20 mouse cellular contexts compared by ENCODE assay signal in the genomic region with DNA sequence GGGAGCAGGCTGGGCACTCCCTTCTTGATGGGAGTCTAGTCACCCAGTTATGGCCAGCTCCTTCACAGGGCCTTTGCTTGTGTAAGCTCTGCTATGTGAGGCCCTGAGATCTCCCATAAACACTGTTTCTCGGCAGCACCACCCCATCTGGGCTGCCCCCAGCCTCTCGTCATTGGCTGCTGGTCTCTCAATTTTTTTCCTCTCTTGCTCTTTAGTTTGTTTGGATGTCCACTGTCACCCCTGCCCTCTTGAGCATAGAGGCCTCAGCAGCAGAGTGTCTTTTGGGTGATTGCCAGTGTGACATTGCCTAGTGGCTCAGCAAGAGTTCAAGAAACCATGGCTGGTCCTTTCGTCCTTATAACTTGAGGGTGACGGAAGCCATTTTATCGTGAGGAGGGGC.
A peak's percentile ranks its signal among the peaks of the same experiment; 100 is the strongest.
DNase-seq lines count a peak whose midpoint lies in the region; ATAC-seq and TF ChIP-seq lines count a peak whose summit lies in the region.
"Had no signal": no experiment of that assay in that cellular context is flagged by ENCODE, and none has a peak within 500 bp of the region (broad histone marks: within the 10 kb centered on the region; RNA-seq: fewer than 3 reads in every experiment).

No protein-coding gene starts in this region.

- H3K9ac ChIP-seq in lung, embryonic 15.5 days, result no peak overlapping the region
- H3K9ac ChIP-seq: embryonic facial prominence, embryonic 15.5 days; hindbrain, embryonic 13.5 days; liver, embryonic 13.5 days; midbrain, embryonic 13.5 days; neural tube, embryonic 13.5 days had no signal

- ATAC-seq in lung, embryonic 15.5 days (ENCODE audit: borderline replicate concordance, extremely low read depth, low FRiP score, low TSS enrichment), result peak; percentile 50
- ATAC-seq: midbrain, embryonic 13.5 days had no signal

- no peak overlapping the region for H3K4me3 ChIP-seq in kidney, adult 2 months (ENCODE audit: insufficient read depth, low read depth, low read length)
- no peak overlapping the region for H3K4me3 ChIP-seq in lung, embryonic 15.5 days
- no peak overlapping the region for H3K4me3 ChIP-seq in lung, adult 2 months (replicated peaks; ENCODE audit: extremely low read depth, low read depth, low read length)
- H3K4me3 ChIP-seq: embryonic facial prominence, embryonic 15.5 days; hindbrain, embryonic 13.5 days; limb, embryonic 10.5 days; liver, embryonic 13.5 days; midbrain, embryonic 13.5 days; neural tube, embryonic 13.5 days had no signal

- 79% methylated on average over 5 of the region's 5 CpGs for WGBS in kidney, adult 2 months
- 48% methylated on average over 5 of the region's 5 CpGs for WGBS in lung, embryonic 15.5 days
- WGBS in lung, adult 2 months, result 72% methylated on average over 5 of the region's 5 CpGs

- H3K4me2 ChIP-seq in lung, embryonic 15.5 days, result no peak overlapping the region
- H3K4me2 ChIP-seq: embryonic facial prominence, embryonic 15.5 days; heart, embryonic 11.5 days; hindbrain, embryonic 13.5 days; liver, embryonic 13.5 days; midbrain, embryonic 13.5 days; neural tube, embryonic 13.5 days had no signal

- H3K9me3 ChIP-seq in lung, embryonic 15.5 days, result no peaks in the 10 kb centered on the region
- H3K9me3 ChIP-seq: embryonic facial prominence, embryonic 15.5 days; hindbrain, embryonic 13.5 days; limb, embryonic 10.5 days; liver, embryonic 13.5 days; midbrain, embryonic 13.5 days; neural tube, embryonic 13.5 days had no signal

- no peaks in the 10 kb centered on the region for H3K36me3 ChIP-seq in kidney, adult 2 months (ENCODE audit: control insufficient read depth, insufficient read depth, low read length)
- H3K36me3 ChIP-seq in lung, embryonic 15.5 days, result peaks cover 7% of the 10 kb centered on the region
- H3K36me3 ChIP-seq: hindbrain, embryonic 13.5 days; limb, embryonic 10.5 days; midbrain, embryonic 13.5 days; neural tube, embryonic 13.5 days had no signal

- TF ChIP-seq CTCF in kidney, adult 2 months (conservative IDR thresholded peaks at IDR 0.05; ENCODE audit: insufficient read depth, insufficient read length, low read depth, low read length), result no peak
- TF ChIP-seq CTCF in lung, adult 2 months (IDR thresholded peaks at IDR 0.05; ENCODE audit: insufficient read depth, low read length), result no peak

- TF ChIP-seq POLR2A in kidney, adult 2 months (IDR thresholded peaks at IDR 0.05; ENCODE audit: low read depth, low read length), result no peak
- no peak for TF ChIP-seq POLR2A in lung, adult 2 months (IDR thresholded peaks at IDR 0.05; ENCODE audit: borderline replicate concordance, extremely low read depth, low read depth, low read length)

- no peaks in the 10 kb centered on the region for H3K27me3 ChIP-seq in kidney, adult 2 months (replicated peaks; ENCODE audit: control insufficient read depth, insufficient read depth, low read length)
- no peaks in the 10 kb centered on the region for H3K27me3 ChIP-seq in lung, embryonic 15.5 days
- H3K27me3 ChIP-seq: embryonic facial prominence, embryonic 15.5 days; hindbrain, embryonic 13.5 days; liver, embryonic 13.5 days; midbrain, embryonic 13.5 days; neural tube, embryonic 13.5 days had no signal

- H3K4me1 ChIP-seq in kidney, adult 2 months (ENCODE audit: control insufficient read depth, insufficient read depth, low read length), result no peaks in the 10 kb centered on the region
- H3K4me1 ChIP-seq in lung, embryonic 15.5 days, result peaks cover 48% of the 10 kb centered on the region
- H3K4me1 ChIP-seq in lung, adult 2 months (ENCODE audit: control insufficient read depth, insufficient read depth, low read length), result no peaks in the 10 kb centered on the region

- DNase-seq in kidney, adult 2 months, result peak; percentile 45
- no peak for DNase-seq in kidney, adult 8-10 months
- no peak for DNase-seq in lung, adult 2 months
- DNase-seq in urinary bladder, adult 2 months (ENCODE audit: low spot score), result peak; percentile 3
- no peak for DNase-seq in urinary bladder, adult 18-20 months (ENCODE audit: low spot score in 2 of 2)
- no peak for DNase-seq in frontal cortex, postnatal 25 days (ENCODE audit: low spot score in 2 of 2)
- DNase-seq: adrenal gland, adult 2 months; cerebellum, adult 2 months; cerebellum, postnatal 36 days; gastrocnemius, postnatal 25 days; heart, postnatal 10 days; liver, embryonic 13.5 days had no signal

- H3K27ac ChIP-seq in kidney, adult 2 months (ENCODE audit: insufficient read depth, low read depth, low read length), result no peak overlapping the region
- H3K27ac ChIP-seq in lung, embryonic 15.5 days, result peak overlapping the region; percentile 86
- H3K27ac ChIP-seq: embryonic facial prominence, embryonic 15.5 days; hindbrain, embryonic 13.5 days; kidney, postnatal 0 days; limb, embryonic 10.5 days; liver, embryonic 13.5 days; midbrain, embryonic 13.5 days; neural tube, embryonic 13.5 days had no signal

Comparison
In these comparisons a context has a peak if more than half of its experiments do, and no peak if none do; other contexts are left out.
1. DNase-seq: peak in kidney, adult 2 months (single experiment) and urinary bladder, adult 2 months (single experiment); none in kidney, adult 8-10 months (0 of 2), lung, adult 2 months (single experiment), urinary bladder, adult 18-20 months (0 of 2) and frontal cortex, postnatal 25 days (0 of 2).